Mouse (Mus musculus) limb, embryonic 12.5 days (tissue): ENCODE measurements around the gene BC048403. TPM values are rescaled to one million over a fixed set of nuclear protein-coding genes. Genes with fewer than 3 reads are reported as not detected.

ENCODE experiments used
- ATAC-seq: fragments of 200-750 bp; cut with Nextera tagmentation; 2 replicates; pipeline ENCODE4 v1.8.0; 2017; ENCODE audit warnings: low read depth, moderate TSS enrichment; ENCODE audit not compliant: insufficient number of reproducible peaks, insufficient read depth, low FRiP score, low TSS enrichment
- H3K27ac ChIP-seq: fragments of 300-500 bp; sonication (generic); 2 replicates; pipeline ENCODE4 v1.5.1; 2016; ENCODE audit warnings: mild to moderate bottlenecking, moderate library complexity
- H3K27me3 ChIP-seq: fragments of 300-500 bp; sonication (generic); 2 replicates; pipeline ENCODE4 v1.6.1; 2016; ENCODE audit warnings: mild to moderate bottlenecking, moderate library complexity
- H3K36me3 ChIP-seq: fragments of 300-500 bp; sonication (generic); 2 replicates; pipeline ENCODE4 v1.6.1; 2016; ENCODE audit warnings: mild to moderate bottlenecking, moderate library complexity
- H3K4me1 ChIP-seq: fragments of 300-500 bp; sonication (generic); replicated peaks from 2 replicates; pipeline ENCODE4 v1.6.1; 2016
- H3K4me2 ChIP-seq: fragments of 300-500 bp; sonication (generic); 2 replicates; pipeline ENCODE4 v1.6.1; 2016; ENCODE audit warnings: mild to moderate bottlenecking, moderate library complexity
- H3K4me3 ChIP-seq: fragments of 300-500 bp; sonication (generic); replicated peaks from 2 replicates; pipeline ENCODE4 v1.5.1; 2016; ENCODE audit warnings: mild to moderate bottlenecking
- H3K9ac ChIP-seq: fragments of 300-500 bp; sonication (generic); replicated peaks from 2 replicates; pipeline ENCODE4 v1.6.1; 2016; ENCODE audit warnings: mild to moderate bottlenecking, moderate library complexity
- H3K9me3 ChIP-seq: fragments of 300-500 bp; sonication (generic); 2 replicates; pipeline ENCODE4 v1.6.1; 2016; ENCODE audit warnings: mild to moderate bottlenecking, moderate library complexity
- WGBS: fragments of 180-500 bp; shearing (Covaris S2); methylation state at CpG from one replicate; pipeline ENCODE4 v1.1.7; 2016; 5-methylcytosine and 5-hydroxymethylcytosine counted together
- polyA plus RNA-seq: library from polyadenylated mRNA; unstranded; fragments of >200 nt; fragmentation: Nextera tagmentation; extraction: Ambion mirVana; gene quantifications from 2 replicates; pipeline ENCODE4 v1.2.1, GENCODE M21; 2016

Gene BC048403
- 2.6 and 2.9 TPM in 2 replicates for polyA plus RNA-seq

GRCm38 (mm10) chr10:121739548-121740505 lies at the start of gene BC048403:
BC048403 (plus strand) TSS chr10:121739937.
- WGBS: under 1% methylated on average over 68 of the region's 68 CpGs
- peak; percentile 85 for ATAC-seq

GRCm38 (mm10) chr10:121692944-121693579 lies 46.7 kb upstream of the BC048403 start:
- H3K4me2 ChIP-seq: peak overlapping the region; percentile 35
- H3K9me3 ChIP-seq: no peaks in the 10 kb centered on the region
- no peak for ATAC-seq
- H3K27me3 ChIP-seq: no peaks in the 10 kb centered on the region
- 0 out of 2 replicates have a peak, but pooled peaks cover 10% of the 10 kb centered on the region for H3K4me1 ChIP-seq
- 49% methylated on average over 18 of the region's 18 CpGs for WGBS
- no peak overlapping the region for H3K27ac ChIP-seq
- H3K9ac ChIP-seq: 0 out of 2 replicates have a peak overlapping the region, but pooled peaks have one; percentile 1
- no peak overlapping the region for H3K4me3 ChIP-seq
- H3K36me3 ChIP-seq: no peaks in the 10 kb centered on the region

More at GRCm38 (mm10) chr10:121739548-121740505, at the start of gene BC048403:
- Histone ChIP-seq H3K27me3 (no peaks in the 10 kb centered on the region), H3K9ac (peak within 1 kb of the TSS; percentile 63), H3K4me2 (peak within 1 kb of the TSS; percentile 96), H3K27ac (0 out of 2 replicates have a peak within 1 kb of the TSS, but pooled peaks have one; percentile 62), H3K36me3 (no peaks in the 10 kb centered on the region), H3K4me1 (peaks cover 13% of the 10 kb centered on the region), H3K9me3 (no peaks in the 10 kb centered on the region), H3K4me3 (peak within 1 kb of the TSS; percentile 68)

- Histone ChIP-seq H3K4me1 (0 out of 2 replicates have a peak, but pooled peaks cover 10% of the 10 kb centered on the region), H3K4me2 (no peak overlapping the region), H3K4me3 (no peak overlapping the region), H3K36me3 (no peaks in the 10 kb centered on the region), H3K9me3 (no peaks in the 10 kb centered on the region), H3K27ac (no peak overlapping the region), H3K27me3 (no peaks in the 10 kb centered on the region), H3K9ac (no peak overlapping the region)
- 81% methylated on average over 11 of the region's 11 CpGs for WGBS
- no peak for ATAC-seq
Measured at GRCm38 (mm10) chr10:121694567-121694966, 45.2 kb upstream of the BC048403 start.

- Histone ChIP-seq H3K36me3 (no peaks in the 10 kb centered on the region), H3K27me3 (no peaks in the 10 kb centered on the region), H3K27ac (no peak overlapping the region), H3K9ac (no peak overlapping the region), H3K4me2 (no peak overlapping the region), H3K9me3 (no peaks in the 10 kb centered on the region), H3K4me3 (no peak overlapping the region), H3K4me1 (no peaks in the 10 kb centered on the region)
- WGBS: 59% methylated on average over 11 of the region's 11 CpGs
- ATAC-seq: no peak
Measured at GRCm38 (mm10) chr10:121701296-121702248, 38.2 kb upstream of the BC048403 start.

GRCm38 (mm10) chr10:121703619-121704018 lies 36.1 kb upstream of the BC048403 start:
- Histone ChIP-seq H3K4me2 (no peak overlapping the region), H3K36me3 (no peaks in the 10 kb centered on the region), H3K4me3 (no peak overlapping the region), H3K4me1 (no peaks in the 10 kb centered on the region), H3K9me3 (no peaks in the 10 kb centered on the region), H3K27me3 (no peaks in the 10 kb centered on the region), H3K27ac (no peak overlapping the region), H3K9ac (no peak overlapping the region)
- no peak for ATAC-seq
- WGBS: 87% methylated on average over 6 of the region's 6 CpGs

GRCm38 (mm10) chr10:121704871-121705270 lies 34.9 kb upstream of the BC048403 start:
- Histone ChIP-seq H3K4me3 (no peak overlapping the region), H3K27me3 (no peaks in the 10 kb centered on the region), H3K9me3 (no peaks in the 10 kb centered on the region), H3K36me3 (no peaks in the 10 kb centered on the region), H3K4me2 (no peak overlapping the region), H3K27ac (no peak overlapping the region), H3K9ac (no peak overlapping the region), H3K4me1 (no peaks in the 10 kb centered on the region)
- ATAC-seq: no peak
- 92% methylated on average over 6 of the region's 6 CpGs for WGBS

- H3K9ac ChIP-seq: no peak overlapping the region
- H3K27me3 ChIP-seq: no peaks in the 10 kb centered on the region
- H3K4me3 ChIP-seq: no peak overlapping the region
- no peak overlapping the region for H3K4me2 ChIP-seq
- no peaks in the 10 kb centered on the region for H3K4me1 ChIP-seq
- WGBS: 91% methylated on average over 15 of the region's 15 CpGs
- H3K9me3 ChIP-seq: no peaks in the 10 kb centered on the region
- ATAC-seq: no peak
- H3K36me3 ChIP-seq: no peaks in the 10 kb centered on the region
- no peak overlapping the region for H3K27ac ChIP-seq
Measured at GRCm38 (mm10) chr10:121705399-121706163, 34.2 kb upstream of the BC048403 start.

- H3K9me3 ChIP-seq: peaks cover 12% of the 10 kb centered on the region
- H3K4me1 ChIP-seq: no peaks in the 10 kb centered on the region
- H3K27ac ChIP-seq: no peak overlapping the region
- H3K9ac ChIP-seq: no peak overlapping the region
- H3K36me3 ChIP-seq: no peaks in the 10 kb centered on the region
- H3K4me2 ChIP-seq: no peak overlapping the region
- no peak overlapping the region for H3K4me3 ChIP-seq
- ATAC-seq: no peak
- H3K27me3 ChIP-seq: no peaks in the 10 kb centered on the region
Measured at GRCm38 (mm10) chr10:121716862-121717261, 22.9 kb upstream of the BC048403 start.

- Histone ChIP-seq H3K27me3 (no peaks in the 10 kb centered on the region), H3K4me2 (no peak overlapping the region), H3K36me3 (no peaks in the 10 kb centered on the region), H3K9ac (no peak overlapping the region), H3K9me3 (peaks cover 19% of the 10 kb centered on the region), H3K4me1 (no peaks in the 10 kb centered on the region), H3K27ac (no peak overlapping the region), H3K4me3 (no peak overlapping the region)
- ATAC-seq: 0 out of 2 replicates have a peak, but pooled peaks have one; percentile 26
- WGBS: 92% methylated on average over 18 of the region's 18 CpGs
Measured at GRCm38 (mm10) chr10:121718896-121719585, 20.7 kb upstream of the BC048403 start.

- H3K27ac ChIP-seq: no peak overlapping the region
- no peak overlapping the region for H3K9ac ChIP-seq
- 95% methylated on average over 13 of the region's 13 CpGs for WGBS
Measured at GRCm38 (mm10) chr10:121720701-121721100, 19.0 kb upstream of the BC048403 start.

More at GRCm38 (mm10) chr10:121720701-121721100, 19.0 kb upstream of the BC048403 start:
- Histone ChIP-seq H3K4me2 (no peak overlapping the region), H3K27me3 (no peaks in the 10 kb centered on the region), H3K36me3 (no peaks in the 10 kb centered on the region), H3K4me3 (no peak overlapping the region), H3K9me3 (peaks cover 19% of the 10 kb centered on the region), H3K4me1 (no peaks in the 10 kb centered on the region)
- ATAC-seq: no peak
